Mouse (Mus musculus) liver, embryonic 16.5 days (tissue): ENCODE results near the gene Fam135a. TPM values are rescaled to one million over a fixed set of nuclear protein-coding genes. Genes with fewer than 3 reads are reported as not detected.

Experiments
- ATAC-seq: fragments of 200-750 bp; cut with Nextera tagmentation; 2 replicates; pipeline ENCODE4 v1.8.0; 2017; ENCODE audit warnings: low read depth, mild to moderate bottlenecking, moderate number of reproducible peaks, moderate library complexity
- H3K27ac ChIP-seq: fragments of 300-500 bp; sonication (generic); 2 replicates; pipeline ENCODE4 v1.5.1; 2014; ENCODE audit warnings: mild to moderate bottlenecking, low read length
- H3K27me3 ChIP-seq: fragments of 300-500 bp; sonication (generic); 2 replicates; pipeline ENCODE4 v1.6.1; 2014; ENCODE audit warnings: low read depth, low read length, mixed read lengths; ENCODE audit not compliant: control insufficient read depth, insufficient read depth
- H3K36me3 ChIP-seq: fragments of 300-500 bp; sonication (generic); 2 replicates; pipeline ENCODE4 v1.6.1; 2014; ENCODE audit warnings: mild to moderate bottlenecking; ENCODE audit not compliant: control insufficient read depth, insufficient read depth
- H3K4me1 ChIP-seq: fragments of 300-500 bp; sonication (generic); 2 replicates; pipeline ENCODE4 v1.6.1; 2014; ENCODE audit warnings: low read depth, low read length, mixed read lengths; ENCODE audit not compliant: control insufficient read depth
- H3K4me2 ChIP-seq: fragments of 300-500 bp; sonication (generic); 2 replicates; pipeline ENCODE4 v1.6.1; 2014; ENCODE audit warnings: low read depth, low read length, mixed read lengths
- H3K4me3 ChIP-seq: fragments of 300-500 bp; sonication (generic); 2 replicates; pipeline ENCODE4 v1.5.1; 2014; ENCODE audit warnings: low read depth, mild to moderate bottlenecking, low read length
- H3K9ac ChIP-seq: fragments of 300-500 bp; sonication (generic); 2 replicates; pipeline ENCODE4 v1.6.1; 2014; ENCODE audit warnings: low read depth, low read length
- H3K9me3 ChIP-seq: fragments of 300-500 bp; sonication (generic); replicated peaks from 2 replicates; pipeline ENCODE4 v1.6.1; 2016; ENCODE audit warnings: low read length; ENCODE audit not compliant: control insufficient read depth
- WGBS: fragments of 180-500 bp; shearing (Covaris S2); extraction: QIAGEN DNeasy Blood & Tissue Kit; methylation state at CpG from one replicate; pipeline ENCODE4 v1.1.7; 2014; ENCODE audit not compliant: insufficient replicate concordance; 5-methylcytosine and 5-hydroxymethylcytosine counted together
- polyA plus RNA-seq: library from polyadenylated mRNA; unstranded; fragments of >200 nt; fragmentation: Nextera tagmentation; extraction: Ambion mirVana; gene quantifications from 2 replicates; pipeline ENCODE4 v1.2.1, GENCODE M21; 2015

Gene Fam135a
- polyA plus RNA-seq, 1 experiment from 2014 or later: 5.2 TPM

GRCm38 (mm10) chr1:24107971-24108773 lies 8.0 kb upstream of the Fam135a start:
- no peaks in the 10 kb centered on the region for H3K27me3 ChIP-seq
- peak overlapping the region; percentile 39 for H3K4me2 ChIP-seq
- H3K4me1 ChIP-seq: no peaks in the 10 kb centered on the region
- no peak overlapping the region for H3K4me3 ChIP-seq
- H3K36me3 ChIP-seq: no peaks in the 10 kb centered on the region
- peak overlapping the region; percentile 19; the same call in 1 of the 2 replicates for H3K27ac ChIP-seq
- ATAC-seq: peak; percentile 56
- no peak overlapping the region for H3K9ac ChIP-seq
- 39% methylated on average over 10 of the region's 10 CpGs for WGBS
- no peaks in the 10 kb centered on the region for H3K9me3 ChIP-seq

GRCm38 (mm10) chr1:24107378-24107777 lies 7.2 kb upstream of the Fam135a start:
- H3K4me2 ChIP-seq: peak overlapping the region; percentile 39
- no peaks in the 10 kb centered on the region for H3K36me3 ChIP-seq
- no peaks in the 10 kb centered on the region for H3K4me1 ChIP-seq
- no peak overlapping the region for H3K9ac ChIP-seq
- no peaks in the 10 kb centered on the region for H3K9me3 ChIP-seq
- ATAC-seq: peak; percentile 41; the same call in 1 of the 2 replicates
- peak overlapping the region; percentile 37; the same call in 1 of the 2 replicates for H3K27ac ChIP-seq
- WGBS: 38% methylated on average over 11 of the region's 11 CpGs
- peak overlapping the region; percentile 17; the same call in 1 of the 2 replicates for H3K4me3 ChIP-seq
- H3K27me3 ChIP-seq: no peaks in the 10 kb centered on the region

DNA sequence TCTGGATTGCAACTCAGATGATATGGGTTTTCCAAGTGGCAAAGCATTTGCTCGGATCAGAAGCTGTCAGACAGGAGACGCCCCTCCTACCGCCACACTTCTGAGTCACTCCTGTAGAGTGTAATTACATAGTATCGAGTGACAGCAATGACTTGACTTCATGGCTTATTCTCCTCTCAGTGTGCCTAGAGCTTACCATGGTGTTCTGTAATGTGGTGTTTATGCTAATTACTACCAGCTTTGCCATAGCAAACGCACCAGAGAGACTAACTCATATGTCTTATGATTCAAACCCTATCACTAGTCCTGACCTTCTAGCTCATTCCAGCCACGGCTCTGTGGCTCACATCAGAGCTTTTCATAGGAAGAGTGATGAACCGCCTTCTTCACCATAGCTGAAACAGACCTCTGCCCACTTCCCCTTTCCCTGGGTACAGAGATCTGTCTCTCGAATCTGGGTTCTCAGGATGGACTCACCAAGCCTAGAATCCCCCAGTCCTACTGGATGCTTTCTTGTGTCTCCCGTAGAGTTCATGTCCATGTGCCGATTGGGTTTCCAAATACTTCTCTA lies 2.5 kb upstream of the Fam135a start:
- WGBS: 46% methylated on average over 10 of the region's 10 CpGs
- ATAC-seq: no peak
- Histone ChIP-seq H3K4me1 (no peaks in the 10 kb centered on the region), H3K4me3 (no peak overlapping the region), H3K9me3 (no peaks in the 10 kb centered on the region), H3K9ac (no peak overlapping the region), H3K27ac (no peak overlapping the region), H3K27me3 (peaks cover 24% of the 10 kb centered on the region), H3K36me3 (no peaks in the 10 kb centered on the region), H3K4me2 (no peak overlapping the region)

DNA sequence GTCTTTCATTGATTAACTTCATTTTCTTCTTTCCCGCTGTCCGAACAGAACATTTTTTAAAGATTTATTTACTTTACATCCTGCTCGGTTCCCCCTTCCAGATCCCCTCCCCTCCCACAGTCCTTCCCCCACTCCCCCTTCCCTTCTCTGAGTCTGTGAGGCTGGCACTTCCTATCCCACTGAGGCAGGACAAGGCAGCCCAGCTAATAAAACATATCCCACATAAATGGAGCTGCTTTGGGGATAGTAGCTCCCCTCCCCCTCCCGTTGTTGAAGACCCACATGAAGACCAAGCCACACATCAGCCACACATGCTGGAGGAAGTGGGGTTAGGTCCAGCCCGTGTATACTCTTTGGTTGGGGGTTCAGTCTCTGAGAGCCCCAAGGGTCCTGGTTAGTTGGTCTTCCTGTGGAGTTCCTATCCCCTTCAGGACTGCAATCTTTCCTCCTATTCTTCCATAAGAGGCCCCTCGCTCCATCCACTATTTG lies 773 bp upstream of the Fam135a start:
- Histone ChIP-seq H3K4me1 (no peaks in the 10 kb centered on the region), H3K4me2 (peak overlapping the region; percentile 59), H3K9me3 (no peaks in the 10 kb centered on the region), H3K36me3 (no peaks in the 10 kb centered on the region), H3K9ac (peak overlapping the region; percentile 32; the same call in 1 of the 2 replicates), H3K27me3 (peaks cover 24% of the 10 kb centered on the region), H3K4me3 (peak overlapping the region; percentile 64; the same call in 1 of the 2 replicates), H3K27ac (no peak overlapping the region)
- WGBS: 38% methylated on average over 6 of the region's 6 CpGs
- no peak for ATAC-seq

GRCm38 (mm10) chr1:24099541-24099925 lies 608 bp downstream of the Fam135a start:
- Histone ChIP-seq H3K9me3 (no peaks in the 10 kb centered on the region), H3K36me3 (no peaks in the 10 kb centered on the region), H3K27ac (no peak overlapping the region), H3K4me2 (peak overlapping the region; percentile 59), H3K4me3 (peak overlapping the region; percentile 64), H3K9ac (peak overlapping the region; percentile 56), H3K4me1 (no peaks in the 10 kb centered on the region), H3K27me3 (peaks cover 24% of the 10 kb centered on the region)
- peak; percentile 8; the same call in 1 of the 2 replicates for ATAC-seq
- WGBS: 1% methylated on average over 34 of the region's 44 CpGs

- Histone ChIP-seq H3K9ac (no peak overlapping the region), H3K4me3 (peak overlapping the region; percentile 22; the same call in 1 of the 2 replicates), H3K9me3 (no peaks in the 10 kb centered on the region), H3K36me3 (no peaks in the 10 kb centered on the region), H3K4me2 (peak overlapping the region; percentile 39; the same call in 1 of the 2 replicates), H3K4me1 (no peaks in the 10 kb centered on the region), H3K27ac (peak overlapping the region; percentile 38; the same call in 1 of the 2 replicates), H3K27me3 (peaks cover 24% of the 10 kb centered on the region)
- 29% methylated on average over 8 of the region's 8 CpGs for WGBS
- ATAC-seq: no peak
Measured at GRCm38 (mm10) chr1:24097541-24097940, 2.6 kb downstream of the Fam135a start.

DNA sequence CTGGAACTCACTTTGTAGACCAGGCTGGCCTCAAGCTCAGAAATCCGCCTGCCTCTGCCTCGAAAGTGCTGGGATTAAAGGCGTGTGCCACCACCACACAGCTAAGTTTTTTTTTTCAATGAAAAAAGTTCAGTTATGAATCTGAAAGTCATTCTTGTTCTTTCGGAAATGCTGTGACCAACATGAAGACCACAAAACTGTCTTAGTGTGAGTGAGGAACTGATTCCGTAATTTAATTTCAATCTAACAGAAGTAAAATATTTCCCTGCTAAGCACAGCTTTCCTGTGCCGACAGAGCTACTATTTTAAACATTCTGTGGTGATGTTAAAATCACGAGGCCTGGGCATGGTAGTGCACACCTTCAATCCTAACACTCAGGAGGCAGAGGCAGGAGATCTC lies 7.7 kb downstream of the Fam135a start:
- ATAC-seq: no peak
- no peak overlapping the region for H3K4me3 ChIP-seq
- H3K36me3 ChIP-seq: no peaks in the 10 kb centered on the region
- 55% methylated on average over 7 of the region's 7 CpGs for WGBS
- no peak overlapping the region for H3K9ac ChIP-seq
- H3K9me3 ChIP-seq: no peaks in the 10 kb centered on the region
- no peaks in the 10 kb centered on the region for H3K4me1 ChIP-seq
- H3K27me3 ChIP-seq: no peaks in the 10 kb centered on the region
- H3K27ac ChIP-seq: no peak overlapping the region
- no peak overlapping the region for H3K4me2 ChIP-seq

DNA sequence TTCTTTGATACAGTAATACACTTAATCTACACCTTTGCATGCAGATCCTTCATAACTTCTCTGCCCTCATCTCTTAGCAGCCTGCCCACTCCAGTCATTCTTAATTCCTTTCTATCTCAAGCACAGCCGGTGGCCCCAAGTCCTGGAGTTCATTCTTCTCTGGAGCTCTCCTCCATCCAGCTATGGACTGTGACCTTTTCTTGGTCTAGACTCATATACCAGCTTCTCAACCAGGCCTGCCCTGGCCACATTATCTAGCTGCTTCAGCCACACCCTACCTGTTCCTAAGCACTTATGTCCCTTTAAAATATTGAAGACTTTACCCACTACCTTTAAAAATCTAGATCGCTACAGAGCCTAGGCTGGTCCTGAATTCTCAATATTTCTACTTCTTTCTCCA lies 9.5 kb downstream of the Fam135a start:
- no peaks in the 10 kb centered on the region for H3K27me3 ChIP-seq
- H3K4me2 ChIP-seq: no peak overlapping the region
- H3K36me3 ChIP-seq: no peaks in the 10 kb centered on the region
- H3K4me3 ChIP-seq: no peak overlapping the region
- no peaks in the 10 kb centered on the region for H3K4me1 ChIP-seq
- H3K9me3 ChIP-seq: no peaks in the 10 kb centered on the region
- no peak overlapping the region for H3K9ac ChIP-seq
- 64% methylated on average over 2 of the region's 2 CpGs for WGBS
- no peak for ATAC-seq
- H3K27ac ChIP-seq: no peak overlapping the region

DNA sequence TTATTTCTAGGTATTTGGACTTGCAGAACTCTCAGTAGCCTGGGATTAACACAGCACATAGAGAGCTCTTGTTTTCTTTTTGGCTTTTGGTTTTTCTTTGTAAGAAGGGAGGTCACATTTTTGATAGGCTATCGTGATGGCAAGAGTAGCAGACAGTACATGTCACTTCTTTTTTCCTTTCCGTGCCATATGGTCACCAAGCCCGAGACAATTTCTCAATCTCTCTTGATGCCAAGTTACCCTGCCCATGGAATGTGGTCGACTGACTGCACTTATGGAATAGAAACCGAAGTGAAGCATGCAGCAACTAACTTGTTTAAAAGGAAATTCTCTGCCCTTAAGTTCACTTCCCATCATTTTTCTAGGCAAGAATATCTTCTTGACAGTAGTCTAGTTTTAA lies 10.0 kb downstream of the Fam135a start:
- H3K9ac ChIP-seq: no peak overlapping the region
- no peak overlapping the region for H3K4me3 ChIP-seq
- H3K4me1 ChIP-seq: no peaks in the 10 kb centered on the region
- 49% methylated on average over 5 of the region's 5 CpGs for WGBS
- no peaks in the 10 kb centered on the region for H3K9me3 ChIP-seq
- no peak for ATAC-seq
- no peak overlapping the region for H3K27ac ChIP-seq
- H3K36me3 ChIP-seq: no peaks in the 10 kb centered on the region
- H3K27me3 ChIP-seq: no peaks in the 10 kb centered on the region
- no peak overlapping the region for H3K4me2 ChIP-seq
